Mouse (Mus musculus) frontal cortex, postnatal 25 days (tissue): ENCODE results near the gene Gria1.

Source experiments
- DNase-seq, 2 experiments: peaks; one replicate each; pipeline ENCODE4 v3.0.0; 2022; ENCODE audit warnings: low spot score in 2 of 2

Gria1 gene

GRCm38 (mm10) chr11:57011024-57011690 lies at the start of gene Gria1:
Gene Gria1 (plus strand): TSS chr11:57011387.
- no peak for DNase-seq

DNA sequence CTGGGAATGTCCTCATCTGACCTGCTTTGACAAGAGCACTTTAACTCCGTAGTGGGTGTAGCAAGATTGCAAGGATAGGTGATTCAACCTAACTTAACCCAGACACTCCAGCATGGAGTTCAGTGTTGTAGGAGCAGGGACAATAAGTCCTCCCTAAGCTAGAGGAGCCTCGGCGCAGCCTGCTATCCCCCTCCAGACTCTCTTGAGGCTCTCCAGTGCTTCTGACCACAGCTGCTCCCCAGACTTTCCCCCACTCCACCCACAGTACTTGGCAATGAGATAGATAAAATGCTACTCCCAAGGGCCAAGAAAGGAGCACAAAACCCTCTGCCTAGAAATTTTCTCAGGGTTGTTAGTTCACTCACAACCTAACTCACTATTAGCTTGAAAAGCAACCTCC lies 49.4 kb upstream of the Gria1 start:
- DNase-seq: no peak

GRCm38 (mm10) chr11:56972814-56973213 lies 38.4 kb upstream of the Gria1 start:
- no peak for DNase-seq

GRCm38 (mm10) chr11:56984321-56985000 lies 26.7 kb upstream of the Gria1 start:
- DNase-seq: no peak

GRCm38 (mm10) chr11:56985457-56985856 lies 25.7 kb upstream of the Gria1 start:
- DNase-seq: no peak

DNA sequence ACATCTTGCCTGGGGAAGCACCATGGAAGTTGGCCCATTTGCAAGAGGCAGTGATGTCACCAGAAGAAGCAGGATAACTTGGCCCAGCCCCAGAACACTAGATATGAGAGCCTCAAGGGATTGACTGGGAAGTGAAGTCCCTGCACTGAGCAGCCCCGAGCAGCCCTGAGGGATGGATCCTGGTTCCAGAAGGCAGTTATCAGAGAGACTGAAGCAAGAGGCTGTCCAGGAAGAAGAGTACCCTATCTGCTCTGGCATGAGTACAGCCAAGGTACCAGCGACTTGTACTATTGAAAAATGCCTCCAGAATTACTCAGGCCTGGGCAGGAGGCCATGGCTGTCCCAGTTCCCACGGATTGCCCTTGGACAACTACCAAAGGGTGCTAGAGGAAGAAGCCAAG lies 11.6 kb upstream of the Gria1 start:
- no peak for DNase-seq

DNA sequence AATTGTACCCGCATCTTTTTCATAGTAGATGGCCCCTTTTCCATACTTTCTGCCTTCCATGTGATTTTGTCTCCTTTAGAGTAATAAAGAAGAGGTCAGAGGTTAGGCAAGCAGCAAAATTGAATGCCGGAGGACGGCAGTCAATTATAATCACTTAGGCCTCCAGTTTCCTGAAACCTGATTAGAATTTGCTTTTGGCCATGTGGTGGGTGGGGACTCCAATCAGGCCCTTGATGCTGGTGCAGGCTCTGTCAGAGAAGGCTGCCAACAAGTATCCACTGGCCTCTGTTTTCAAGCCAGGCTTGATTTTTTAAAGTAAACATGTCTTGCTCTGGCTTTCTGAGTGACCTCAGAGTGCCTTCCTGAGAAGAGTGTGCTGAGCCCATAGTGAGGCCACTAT lies 6.6 kb upstream of the Gria1 start:
- DNase-seq: no peak

GRCm38 (mm10) chr11:57005341-57005740 lies 5.8 kb upstream of the Gria1 start:
- DNase-seq: no peak

- no peak for DNase-seq
These were observed 3.4 kb upstream of the Gria1 start for GRCm38 (mm10) chr11:57007790-57008189.

GRCm38 (mm10) chr11:57010611-57011010 lies 576 bp upstream of the Gria1 start:
- DNase-seq: no peak

- peak; percentile 40 to 57 for DNase-seq
These were observed 478 bp downstream of the Gria1 start for GRCm38 (mm10) chr11:57011691-57012039.

- no peak for DNase-seq
These were observed 1.2 kb downstream of the Gria1 start for GRCm38 (mm10) chr11:57012287-57012921.

DNA sequence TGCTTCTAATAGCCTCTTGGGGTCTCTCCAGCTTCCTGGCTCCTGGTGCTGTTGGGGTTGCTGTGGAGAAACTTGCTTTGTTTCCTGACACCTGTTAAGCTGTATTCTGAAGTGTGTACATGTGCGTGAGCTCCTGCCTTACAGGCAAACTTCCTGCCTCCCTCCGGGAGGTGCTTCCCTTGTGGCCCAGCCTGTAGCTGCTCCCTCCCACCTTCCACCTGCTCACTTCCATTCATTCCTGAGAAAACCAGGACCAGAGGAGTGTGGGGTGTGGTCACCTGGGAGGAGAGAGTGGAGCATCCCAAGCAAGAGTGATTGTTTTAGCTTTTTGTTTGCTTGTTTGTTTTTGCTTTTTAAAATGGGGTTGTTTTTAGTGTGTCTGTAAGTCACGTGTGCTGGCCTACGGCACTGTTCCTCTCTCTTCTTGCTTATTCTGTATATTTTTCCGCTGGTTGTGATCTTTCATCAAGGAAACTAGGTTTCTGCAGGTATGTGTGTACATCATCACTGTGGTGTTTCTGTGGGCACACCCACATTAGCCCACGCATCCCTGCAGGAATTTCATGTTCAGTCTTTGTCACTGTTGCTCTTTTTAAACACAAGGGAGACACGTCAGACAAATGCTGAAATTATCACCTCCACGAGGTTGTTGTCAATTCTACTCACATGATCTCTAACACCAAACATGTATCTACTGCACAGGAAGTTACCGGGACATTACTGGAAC lies 2.4 kb downstream of the Gria1 start:
- no peak for DNase-seq

DNA sequence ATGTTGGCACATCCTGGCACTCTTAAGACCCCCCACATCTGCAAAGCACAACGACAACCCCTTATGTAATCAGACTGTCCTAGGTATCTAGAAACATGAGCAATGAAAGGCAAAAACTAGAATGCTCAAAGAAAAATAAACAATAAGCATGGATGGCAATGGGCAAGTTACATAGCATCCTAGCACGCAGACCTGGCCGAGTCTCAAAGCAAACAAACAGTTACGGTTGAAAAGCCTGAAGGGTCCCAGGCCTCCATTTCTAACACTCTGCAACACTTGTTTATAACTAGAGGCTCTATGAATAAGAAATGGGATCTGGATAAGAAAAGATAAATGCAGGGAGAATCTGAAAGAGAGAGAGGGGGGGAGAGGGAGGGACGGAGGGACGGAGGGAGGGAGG lies 3.2 kb downstream of the Gria1 start:
- no peak for DNase-seq

DNA sequence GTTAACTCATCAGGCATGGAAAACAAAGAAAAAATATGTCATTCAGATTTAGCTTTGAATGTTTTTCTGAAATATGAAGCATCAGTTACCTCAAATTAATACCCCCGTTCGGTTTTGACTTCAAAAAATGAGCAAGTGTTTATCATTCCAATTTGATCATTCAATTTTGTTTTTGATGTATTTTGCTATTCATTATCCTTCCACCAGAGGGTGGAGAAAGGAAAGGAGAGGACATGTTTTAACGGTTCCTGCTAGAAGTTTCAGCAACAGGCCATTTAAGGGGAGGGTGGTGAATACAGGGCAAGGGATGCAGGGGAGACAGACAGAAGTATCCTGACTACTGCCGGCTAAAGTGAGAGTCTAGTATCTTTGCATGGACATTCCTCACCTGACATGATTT lies 7.3 kb downstream of the Gria1 start:
- DNase-seq: no peak

DNA sequence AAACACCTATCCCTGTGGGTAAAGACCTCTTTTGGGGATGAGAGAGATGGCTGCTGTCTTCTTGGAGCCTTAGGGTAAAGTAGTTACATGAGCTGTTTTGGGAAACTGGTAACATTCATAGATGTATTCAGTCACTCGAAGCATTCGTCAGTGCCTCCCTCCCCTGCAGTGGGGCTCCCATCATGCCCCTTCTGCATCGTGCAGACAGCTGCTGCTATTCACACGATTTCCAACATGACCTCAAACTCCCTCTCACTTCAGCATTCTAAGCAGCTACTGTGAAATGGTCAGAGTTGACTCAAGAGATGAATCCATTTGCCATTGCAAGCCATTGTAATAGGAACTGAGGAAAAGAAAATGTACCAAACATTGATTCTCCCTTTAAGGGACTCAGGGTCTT lies 11.2 kb downstream of the Gria1 start:
- no peak for DNase-seq

DNA sequence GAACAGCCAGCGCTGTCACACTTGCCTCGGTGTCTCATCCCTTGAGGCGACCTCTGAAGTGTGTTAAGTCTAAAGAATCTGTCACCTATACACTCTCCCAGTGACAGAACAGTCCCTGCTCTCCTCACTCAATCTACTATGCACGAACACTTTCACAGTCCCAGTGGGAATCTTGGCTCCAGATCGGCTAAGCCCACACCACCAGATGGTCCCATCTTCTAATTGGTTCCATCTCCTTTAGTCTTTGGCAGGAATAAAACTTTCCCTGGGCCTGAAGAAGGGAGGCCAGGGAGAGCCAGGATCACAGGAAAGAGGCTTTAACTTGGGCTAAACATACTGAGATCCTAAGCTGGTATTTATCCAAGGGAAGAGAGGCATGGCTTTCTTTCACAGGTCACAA lies 19.3 kb downstream of the Gria1 start:
- no peak for DNase-seq

DNA sequence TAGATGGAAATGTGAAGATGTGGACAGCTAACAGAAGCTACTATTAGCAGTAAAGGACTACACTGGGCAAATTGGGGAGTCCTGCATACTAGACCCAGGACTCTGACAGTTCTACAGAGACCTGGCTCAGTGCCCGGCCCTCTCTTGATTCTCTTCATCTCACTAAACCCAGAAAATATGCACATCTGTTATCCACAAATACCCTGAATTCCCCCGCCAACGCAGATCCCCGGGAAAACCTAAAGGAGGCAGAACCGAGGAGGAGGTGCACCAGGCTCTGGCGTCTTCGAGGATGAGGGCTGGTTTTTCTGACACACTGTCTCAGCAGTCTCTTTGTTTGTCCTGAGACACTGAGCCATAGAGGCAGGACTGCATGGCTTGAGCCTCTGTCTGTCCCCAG lies 27.6 kb downstream of the Gria1 start:
- DNase-seq: peak; percentile 65 to 73

DNA sequence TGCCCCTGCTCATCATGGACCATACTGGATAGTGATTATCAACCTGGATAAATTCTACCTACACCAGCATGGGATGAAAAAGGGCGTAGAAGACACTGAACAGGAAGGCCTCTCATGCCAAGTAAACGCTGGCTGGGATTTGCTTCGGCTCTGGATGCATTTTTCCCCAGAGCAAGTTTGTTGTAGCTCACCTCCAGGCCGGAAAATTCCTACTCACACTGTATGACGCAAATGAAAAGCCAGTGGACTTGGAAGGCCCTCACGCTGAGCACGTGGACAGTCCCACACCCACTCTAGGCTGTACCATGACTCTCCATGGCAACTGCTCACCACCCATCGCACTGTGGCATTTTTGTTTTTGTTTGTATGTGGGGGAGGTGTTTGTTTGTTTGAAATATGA lies 28.1 kb downstream of the Gria1 start:
- DNase-seq: no peak

DNA sequence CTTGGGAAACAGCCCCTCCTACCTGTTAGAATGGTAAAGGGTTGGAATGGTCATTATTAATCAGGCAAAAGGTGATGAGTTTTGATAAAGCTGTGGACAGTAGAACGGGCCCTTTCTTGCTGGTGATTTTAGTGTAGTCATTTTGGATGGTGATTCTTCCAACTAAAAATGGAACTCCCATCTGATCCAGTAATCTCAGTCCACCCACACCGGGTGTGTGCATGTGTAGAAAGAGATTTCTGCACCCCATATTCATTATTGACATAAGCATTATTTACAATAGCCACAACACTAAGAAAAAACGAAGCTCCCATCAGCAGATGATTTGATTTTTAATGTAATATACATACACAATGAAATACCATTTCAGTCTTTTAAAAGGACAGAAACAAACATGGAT lies 30.9 kb downstream of the Gria1 start:
- no peak for DNase-seq

GRCm38 (mm10) chr11:57044146-57044545 lies 33.0 kb downstream of the Gria1 start:
- DNase-seq: peak in 1 of 2 experiments; percentile 39
